Mouse (Mus musculus) kidney, postnatal 0 days (tissue): ENCODE data around the gene Myh7b. TPM values are rescaled to one million over a fixed set of nuclear protein-coding genes. Genes with fewer than 3 reads are reported as not detected.
A peak's percentile ranks its signal among the peaks of the same experiment; 100 is the strongest.

Experiments used
- ATAC-seq: fragments of 200-750 bp; cut with Nextera tagmentation; replicated peaks from 2 replicates; pipeline ENCODE4 v1.8.0; 2017; ENCODE audit warnings: low read depth, moderate number of reproducible peaks, moderate TSS enrichment, moderate library complexity; ENCODE audit not compliant: low FRiP score
- DNase-seq: peaks from one replicate; pipeline ENCODE4 v3.0.0-alpha.2; 2016; ENCODE audit warnings: low spot score
- H3K27ac ChIP-seq: fragments of 300-500 bp; sonication (generic); 2 replicates; pipeline ENCODE4 v1.5.1; 2014; ENCODE audit warnings: mild to moderate bottlenecking
- H3K27me3 ChIP-seq: fragments of 300-500 bp; sonication (generic); 2 replicates; pipeline ENCODE4 v1.6.1; 2014; ENCODE audit warnings: low read length, mixed read lengths; ENCODE audit not compliant: insufficient read depth
- H3K36me3 ChIP-seq: fragments of 300-500 bp; sonication (generic); 2 replicates; pipeline ENCODE4 v1.6.1; 2014; ENCODE audit warnings: low read length, mixed read lengths; ENCODE audit not compliant: insufficient read depth
- H3K4me1 ChIP-seq: fragments of 300-500 bp; sonication (generic); replicated peaks from 2 replicates; pipeline ENCODE4 v1.6.1; 2014; ENCODE audit warnings: antibody characterized with exemption, low read length, mixed read lengths; ENCODE audit not compliant: insufficient read depth
- H3K4me2 ChIP-seq: fragments of 300-500 bp; sonication (generic); 2 replicates; pipeline ENCODE4 v1.6.1; 2014; ENCODE audit warnings: mild to moderate bottlenecking, low read length, moderate library complexity, mixed read lengths
- H3K4me3 ChIP-seq: fragments of 300-500 bp; sonication (generic); replicated peaks from 2 replicates; pipeline ENCODE4 v1.5.1; 2014; ENCODE audit warnings: low read depth, low read length
- H3K9ac ChIP-seq: fragments of 300-500 bp; sonication (generic); 2 replicates; pipeline ENCODE4 v1.6.1; 2014; ENCODE audit warnings: low read depth, low read length
- H3K9me3 ChIP-seq: fragments of 300-500 bp; sonication (generic); replicated peaks from 2 replicates; pipeline ENCODE4 v1.6.1; 2016; ENCODE audit warnings: low read length, inconsistent platforms, mixed read lengths
- CTCF ChIP-seq: IDR thresholded peaks from 2 replicates; pipeline ENCODE4 v1.5.1; 2016; ENCODE audit warnings: antibody characterized with exemption, low read depth, mild to moderate bottlenecking, moderate library complexity
- WGBS: fragments of 180-500 bp; shearing (Covaris S2); extraction: QIAGEN DNeasy Blood & Tissue Kit; methylation state at CpG from one replicate; pipeline ENCODE4 v1.1.7; 2014; 5-methylcytosine and 5-hydroxymethylcytosine counted together
- polyA plus RNA-seq: library from polyadenylated mRNA; unstranded; fragments of >200 nt; fragmentation: Nextera tagmentation; extraction: Ambion mirVana; gene quantifications from 2 replicates; pipeline ENCODE4 v1.2.1, GENCODE M21; 2015

The Myh7b gene
- polyA plus RNA-seq, 1 experiment from 2014 or later, result 0.47 TPM

- DNase-seq (peak; percentile 5), ATAC-seq (peak; percentile 52)
- Histone ChIP-seq H3K27ac (no peak overlapping the region), H3K27me3 (no peaks in the 10 kb centered on the region), H3K4me3 (no peak overlapping the region), H3K4me2 (no peak overlapping the region), H3K36me3 (peaks cover 8% of the 10 kb centered on the region; the same call in 1 of the 2 replicates), H3K9ac (no peak overlapping the region), H3K4me1 (no peaks in the 10 kb centered on the region), H3K9me3 (no peaks in the 10 kb centered on the region)
- 77% methylated on average over 4 of the region's 4 CpGs for WGBS
- TF ChIP-seq CTCF, result no peak
Observed at GRCm38 (mm10) chr2:155574700-155575099, 36.3 kb upstream of the Myh7b start.

GRCm38 (mm10) chr2:155576656-155577055, 34.4 kb upstream of the Myh7b start:
- no peak overlapping the region for H3K27ac ChIP-seq
- H3K9me3 ChIP-seq, result no peaks in the 10 kb centered on the region
- H3K9ac ChIP-seq, result no peak overlapping the region
- H3K4me3 ChIP-seq, result no peak overlapping the region
- DNase-seq (no peak), ATAC-seq (no peak)
- no peak overlapping the region for H3K4me2 ChIP-seq
- WGBS, result 76% methylated on average over 9 of the region's 9 CpGs
- H3K4me1 ChIP-seq, result no peaks in the 10 kb centered on the region
- H3K27me3 ChIP-seq, result no peaks in the 10 kb centered on the region
- TF ChIP-seq CTCF, result no peak
- peaks cover 8% of the 10 kb centered on the region; the same call in 1 of the 2 replicates for H3K36me3 ChIP-seq

- H3K9me3 ChIP-seq, result no peaks in the 10 kb centered on the region
- H3K27ac ChIP-seq, result no peak overlapping the region
- ATAC-seq (no peak), DNase-seq (no peak)
- no peak overlapping the region for H3K4me3 ChIP-seq
- TF ChIP-seq CTCF, result no peak
- H3K27me3 ChIP-seq, result no peaks in the 10 kb centered on the region
- no peak overlapping the region for H3K9ac ChIP-seq
- H3K4me2 ChIP-seq, result no peak overlapping the region
- H3K36me3 ChIP-seq, result peaks cover 8% of the 10 kb centered on the region; the same call in 1 of the 2 replicates
- WGBS, result 95% methylated on average over 3 of the region's 3 CpGs
- no peaks in the 10 kb centered on the region for H3K4me1 ChIP-seq
Observed at GRCm38 (mm10) chr2:155580331-155580730, 30.7 kb upstream of the Myh7b start.

GRCm38 (mm10) chr2:155582384-155582995, 28.5 kb upstream of the Myh7b start:
- Histone ChIP-seq H3K9ac (no peak overlapping the region), H3K27me3 (no peaks in the 10 kb centered on the region), H3K27ac (no peak overlapping the region), H3K4me2 (no peak overlapping the region), H3K4me3 (no peak overlapping the region), H3K4me1 (no peaks in the 10 kb centered on the region), H3K36me3 (no peaks in the 10 kb centered on the region; the same call in 1 of the 2 replicates), H3K9me3 (no peaks in the 10 kb centered on the region)
- ATAC-seq (no peak), DNase-seq (peak; percentile 4)
- 72% methylated on average over 4 of the region's 4 CpGs for WGBS
- no peak for TF ChIP-seq CTCF

GRCm38 (mm10) chr2:155582996-155583395, 28.0 kb upstream of the Myh7b start:
- Histone ChIP-seq H3K4me3 (no peak overlapping the region), H3K9me3 (no peaks in the 10 kb centered on the region), H3K4me2 (no peak overlapping the region), H3K9ac (no peak overlapping the region), H3K27me3 (no peaks in the 10 kb centered on the region), H3K36me3 (no peaks in the 10 kb centered on the region), H3K4me1 (no peaks in the 10 kb centered on the region), H3K27ac (no peak overlapping the region)
- no peak for TF ChIP-seq CTCF
- ATAC-seq, result no peak
- WGBS, result 87% methylated on average over 5 of the region's 5 CpGs
- no peak for DNase-seq

- Histone ChIP-seq H3K9ac (no peak overlapping the region), H3K27ac (no peak overlapping the region), H3K4me3 (no peak overlapping the region), H3K36me3 (no peaks in the 10 kb centered on the region), H3K27me3 (no peaks in the 10 kb centered on the region), H3K4me1 (no peaks in the 10 kb centered on the region), H3K9me3 (no peaks in the 10 kb centered on the region), H3K4me2 (no peak overlapping the region)
- ATAC-seq (no peak; the same call in 1 of the 2 replicates), DNase-seq (peak; percentile 85)
- TF ChIP-seq CTCF, result peak; percentile 96
- WGBS, result 50% methylated on average over 5 of the region's 5 CpGs
Observed at GRCm38 (mm10) chr2:155583927-155584530, 27.0 kb upstream of the Myh7b start.

DNA sequence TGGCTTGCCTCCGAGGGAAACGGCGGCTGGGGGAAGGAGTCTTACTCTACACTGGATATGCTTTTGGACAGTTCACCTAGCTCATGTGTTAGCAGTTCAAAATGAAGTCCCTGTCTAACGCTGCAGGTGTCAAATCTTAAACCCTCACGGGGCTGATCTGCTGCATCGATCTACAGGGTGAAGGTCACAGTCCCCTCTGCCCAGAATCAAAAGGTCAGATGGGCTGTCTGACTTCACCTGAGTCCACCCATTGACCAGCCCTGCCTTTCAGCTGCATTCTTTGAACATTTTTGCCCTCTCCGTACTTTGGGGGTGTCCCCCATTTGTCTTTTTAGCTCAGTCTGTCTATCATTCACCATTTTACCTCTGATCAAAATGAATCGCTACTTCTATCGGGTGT, 25.9 kb upstream of the Myh7b start:
- H3K36me3 ChIP-seq, result no peaks in the 10 kb centered on the region
- no peak overlapping the region for H3K4me2 ChIP-seq
- WGBS, result 83% methylated on average over 9 of the region's 9 CpGs
- H3K4me3 ChIP-seq, result no peak overlapping the region
- no peak for TF ChIP-seq CTCF
- H3K27ac ChIP-seq, result peak overlapping the region; percentile 50; the same call in 1 of the 2 replicates
- ATAC-seq (no peak), DNase-seq (no peak)
- H3K9me3 ChIP-seq, result no peaks in the 10 kb centered on the region
- H3K9ac ChIP-seq, result no peak overlapping the region
- no peaks in the 10 kb centered on the region for H3K27me3 ChIP-seq
- no peaks in the 10 kb centered on the region for H3K4me1 ChIP-seq
